Mouse (Mus musculus) embryonic facial prominence, embryonic 11.5 days (tissue): ENCODE measurements around the gene Akr1c14. TPM values are rescaled to one million over a fixed set of nuclear protein-coding genes. Genes with fewer than 3 reads are reported as not detected.

Experiments used
- ATAC-seq: fragments of 200-750 bp; cut with Nextera tagmentation; replicated peaks from 2 replicates; pipeline ENCODE4 v1.8.0; 2017; ENCODE audit warnings: low read depth; ENCODE audit not compliant: insufficient number of reproducible peaks, low FRiP score, low TSS enrichment
- DNase-seq: peaks from one replicate; pipeline ENCODE4 v3.0.0-alpha.2; 2015; ENCODE audit warnings: low spot score
- H3K27ac ChIP-seq: fragments of 300-500 bp; sonication (generic); replicated peaks from 2 replicates; pipeline ENCODE4 v1.5.1; 2014; ENCODE audit warnings: mild to moderate bottlenecking, low read depth, low read length, control low read depth
- H3K27me3 ChIP-seq: fragments of 300-500 bp; sonication (generic); 2 replicates; pipeline ENCODE4 v1.6.1; 2014; ENCODE audit warnings: mild to moderate bottlenecking, low read length, moderate library complexity, mixed read lengths; ENCODE audit not compliant: control insufficient read depth, insufficient read depth
- H3K36me3 ChIP-seq: fragments of 300-500 bp; sonication (generic); replicated peaks from 2 replicates; pipeline ENCODE4 v1.6.1; 2014; ENCODE audit warnings: low read depth, mild to moderate bottlenecking, low read length, moderate library complexity, mixed read lengths; ENCODE audit not compliant: control insufficient read depth, insufficient read depth
- H3K4me1 ChIP-seq: fragments of 300-500 bp; sonication (generic); 2 replicates; pipeline ENCODE4 v1.6.1; 2014; ENCODE audit warnings: low read length, mixed read lengths; ENCODE audit not compliant: control insufficient read depth, insufficient read depth
- H3K4me2 ChIP-seq: fragments of 300-500 bp; sonication (generic); 2 replicates; pipeline ENCODE4 v1.6.1; 2014; ENCODE audit warnings: low read depth, mild to moderate bottlenecking, control low read depth, low read length, moderate library complexity
- H3K4me3 ChIP-seq: fragments of 300-500 bp; sonication (generic); 2 replicates; pipeline ENCODE4 v1.5.1; 2014; ENCODE audit warnings: low read depth, low read length, control low read depth
- H3K9ac ChIP-seq: fragments of 300-500 bp; sonication (generic); replicated peaks from 2 replicates; pipeline ENCODE4 v1.6.1; 2014; ENCODE audit warnings: mild to moderate bottlenecking, control low read depth, low read length
- H3K9me3 ChIP-seq: fragments of 300-500 bp; sonication (generic); replicated peaks from 2 replicates; pipeline ENCODE4 v1.6.1; 2016; ENCODE audit warnings: mild to moderate bottlenecking, low read length, inconsistent platforms, mixed read lengths; ENCODE audit not compliant: control insufficient read depth
- WGBS: fragments of 180-500 bp; shearing (Covaris S2); extraction: QIAGEN DNeasy Blood & Tissue Kit; methylation state at CpG from one replicate; pipeline ENCODE4 v1.1.7; 2014; 5-methylcytosine and 5-hydroxymethylcytosine counted together
- polyA plus RNA-seq: library from polyadenylated mRNA; unstranded; fragments of >200 nt; fragmentation: Nextera tagmentation; extraction: Ambion mirVana; gene quantifications from 2 replicates; pipeline ENCODE4 v1.2.1, GENCODE M21; 2014

Akr1c14 gene
- 0.33 and 0.84 TPM in 2 replicates for polyA plus RNA-seq

- DNase-seq (no peak), ATAC-seq (no peak)
- Histone ChIP-seq H3K9ac (no peak within 1 kb of the TSS), H3K36me3 (no peaks in the 10 kb centered on the region), H3K9me3 (no peaks in the 10 kb centered on the region), H3K27me3 (no peaks in the 10 kb centered on the region), H3K27ac (no peak within 1 kb of the TSS), H3K4me1 (no peaks in the 10 kb centered on the region), H3K4me2 (no peak within 1 kb of the TSS), H3K4me3 (no peak within 1 kb of the TSS)
- 52% methylated on average over 2 of the region's 2 CpGs for WGBS
Measured at GRCm38 (mm10) chr13:4048719-4049118, at the start of gene Akr1c14. Gene Akr1c14, plus strand, starts transcription at chr13:4049011.

- 18% methylated on average over 3 of the region's 3 CpGs for WGBS
- no peak overlapping the region for H3K27ac ChIP-seq
- H3K27me3 ChIP-seq = no peaks in the 10 kb centered on the region
- no peaks in the 10 kb centered on the region for H3K36me3 ChIP-seq
- DNase-seq = peak; percentile 81
- H3K9me3 ChIP-seq = no peaks in the 10 kb centered on the region
- H3K9ac ChIP-seq = no peak overlapping the region
- H3K4me1 ChIP-seq = no peaks in the 10 kb centered on the region
- no peak overlapping the region for H3K4me2 ChIP-seq
- 0 out of 2 replicates have a peak, but pooled peaks have one; percentile 14 for ATAC-seq
- H3K4me3 ChIP-seq = no peak overlapping the region
Measured at GRCm38 (mm10) chr13:4001687-4002086, 47.1 kb upstream of the Akr1c14 start.

GRCm38 (mm10) chr13:4010784-4011183, 38.0 kb upstream of the Akr1c14 start:
- no peak overlapping the region for H3K9ac ChIP-seq
- WGBS = 86% methylated on average over 4 of the region's 4 CpGs
- ATAC-seq (no peak), DNase-seq (no peak)
- H3K4me1 ChIP-seq = no peaks in the 10 kb centered on the region
- no peak overlapping the region for H3K4me2 ChIP-seq
- no peaks in the 10 kb centered on the region for H3K36me3 ChIP-seq
- H3K27me3 ChIP-seq = no peaks in the 10 kb centered on the region
- H3K4me3 ChIP-seq = no peak overlapping the region
- no peaks in the 10 kb centered on the region for H3K9me3 ChIP-seq
- H3K27ac ChIP-seq = no peak overlapping the region

- no peak for ATAC-seq
- H3K9ac ChIP-seq = no peak overlapping the region
- no peaks in the 10 kb centered on the region for H3K27me3 ChIP-seq
- H3K4me3 ChIP-seq = no peak overlapping the region
- no peaks in the 10 kb centered on the region for H3K9me3 ChIP-seq
- no peak overlapping the region for H3K4me2 ChIP-seq
- H3K27ac ChIP-seq = no peak overlapping the region
- no peaks in the 10 kb centered on the region for H3K4me1 ChIP-seq
- peak; percentile 39 for DNase-seq
- H3K36me3 ChIP-seq = no peaks in the 10 kb centered on the region
Measured at GRCm38 (mm10) chr13:4013811-4014210, 35.0 kb upstream of the Akr1c14 start.

GRCm38 (mm10) chr13:4029897-4030296, 18.9 kb upstream of the Akr1c14 start:
- no peak overlapping the region for H3K4me3 ChIP-seq
- no peaks in the 10 kb centered on the region for H3K9me3 ChIP-seq
- H3K27me3 ChIP-seq = no peaks in the 10 kb centered on the region
- H3K27ac ChIP-seq = no peak overlapping the region
- WGBS = 74% methylated on average over 2 of the region's 2 CpGs
- H3K4me1 ChIP-seq = no peaks in the 10 kb centered on the region
- no peak for ATAC-seq
- no peak overlapping the region for H3K9ac ChIP-seq
- DNase-seq = no peak
- H3K36me3 ChIP-seq = no peaks in the 10 kb centered on the region
- H3K4me2 ChIP-seq = no peak overlapping the region

- ATAC-seq (no peak), DNase-seq (no peak)
- no peaks in the 10 kb centered on the region for H3K36me3 ChIP-seq
- no peaks in the 10 kb centered on the region for H3K4me1 ChIP-seq
- no peaks in the 10 kb centered on the region for H3K9me3 ChIP-seq
- 66% methylated on average over 3 of the region's 3 CpGs for WGBS
- no peak overlapping the region for H3K9ac ChIP-seq
- H3K27me3 ChIP-seq = no peaks in the 10 kb centered on the region
- H3K4me2 ChIP-seq = no peak overlapping the region
- H3K27ac ChIP-seq = no peak overlapping the region
- no peak overlapping the region for H3K4me3 ChIP-seq
Measured at GRCm38 (mm10) chr13:4032512-4032911, 16.3 kb upstream of the Akr1c14 start.

GRCm38 (mm10) chr13:4035052-4035451, 13.8 kb upstream of the Akr1c14 start:
- DNase-seq = no peak
- Histone ChIP-seq H3K36me3 (no peaks in the 10 kb centered on the region), H3K27me3 (no peaks in the 10 kb centered on the region), H3K9me3 (no peaks in the 10 kb centered on the region), H3K9ac (no peak overlapping the region), H3K27ac (no peak overlapping the region), H3K4me1 (no peaks in the 10 kb centered on the region), H3K4me2 (no peak overlapping the region), H3K4me3 (no peak overlapping the region)
- no peak for ATAC-seq
- WGBS = 83% methylated on average over 3 of the region's 3 CpGs

- Histone ChIP-seq H3K9me3 (no peaks in the 10 kb centered on the region), H3K27ac (no peak overlapping the region), H3K36me3 (no peaks in the 10 kb centered on the region), H3K27me3 (no peaks in the 10 kb centered on the region), H3K4me1 (no peaks in the 10 kb centered on the region), H3K9ac (no peak overlapping the region), H3K4me3 (no peak overlapping the region), H3K4me2 (no peak overlapping the region)
- DNase-seq (no peak), ATAC-seq (no peak)
- WGBS = 66% methylated on average over 3 of the region's 3 CpGs
Measured at GRCm38 (mm10) chr13:4046113-4046512, 2.7 kb upstream of the Akr1c14 start.
